Mouse (Mus musculus): Measurements from ENCODE around the gene Olfr364-ps1.

The Olfr364-ps1 gene

GRCm38 (mm10) chr2:37139022-37139421 is at the start of gene Olfr364-ps1:
TSS of gene Olfr364-ps1 (plus strand) at chr2:37139322.
- DNase-seq: no peak

- DNase-seq: no peak
Measured at GRCm38 (mm10) chr2:37117810-37118209, 21.3 kb upstream of the Olfr364-ps1 start, which contains the start of gene Olfr362. TSS of gene Olfr362 (minus strand) at chr2:37117910.

DNA sequence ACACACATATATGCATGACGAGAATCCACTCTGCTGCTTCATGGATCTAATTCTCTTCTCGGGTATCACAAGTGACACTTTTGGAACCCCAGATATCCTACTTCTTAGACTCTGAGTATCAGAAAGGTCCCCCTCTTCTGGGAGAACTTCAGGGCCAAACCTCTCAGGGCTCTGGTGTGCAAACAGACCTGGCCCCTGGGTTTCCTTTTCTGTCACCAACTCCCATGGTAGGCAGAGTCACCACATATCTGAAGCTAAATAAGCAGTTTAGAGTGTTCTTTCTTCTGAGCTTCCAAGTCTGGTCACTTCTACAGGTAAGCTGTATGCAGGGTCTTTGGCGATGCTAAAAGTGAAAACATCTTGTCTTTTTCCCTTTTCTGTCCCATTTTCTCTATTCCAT is 48.8 kb downstream of the Olfr364-ps1 start, which contains the start of gene Olfr365:
TSS of gene Olfr365 (plus strand) at position 301 of the 400 bp plus-strand sequence.
- DNase-seq: no peak
